Mouse (Mus musculus) liver, postnatal 0 days (tissue): ENCODE data around the gene Ndufv1. TPM values are rescaled to one million over a fixed set of nuclear protein-coding genes. Genes with fewer than 3 reads are reported as not detected.
A peak's percentile ranks its signal among the peaks of the same experiment; 100 is the strongest.
"Not testable (repeated sequence)": the region's sequence is repeated elsewhere in the genome, so short reads cannot be mapped to it uniquely, and the experiment has no call there.

Source experiments
- ATAC-seq: fragments of 200-750 bp; cut with Nextera tagmentation; 2 replicates; pipeline ENCODE4 v1.8.0; 2017; ENCODE audit warnings: mild to moderate bottlenecking, moderate library complexity
- DNase-seq: peaks from one replicate; pipeline ENCODE4 v3.0.0-alpha.2; 2016
- H3K27ac ChIP-seq: fragments of 300-500 bp; sonication (generic); 2 replicates; pipeline ENCODE4 v1.5.1; 2014; ENCODE audit warnings: antibody characterized with exemption, moderate library complexity, mild to moderate bottlenecking, low read depth
- H3K27me3 ChIP-seq: fragments of 300-500 bp; sonication (generic); 2 replicates; pipeline ENCODE4 v1.6.1; 2014; ENCODE audit warnings: low read length, control low read depth, mixed read lengths; ENCODE audit not compliant: insufficient read depth
- H3K36me3 ChIP-seq: fragments of 300-500 bp; sonication (generic); replicated peaks from 2 replicates; pipeline ENCODE4 v1.6.1; 2014; ENCODE audit warnings: mild to moderate bottlenecking, control low read depth, low read length, moderate library complexity, mixed read lengths; ENCODE audit not compliant: insufficient read depth
- H3K4me1 ChIP-seq: fragments of 300-500 bp; sonication (generic); 2 replicates; pipeline ENCODE4 v1.6.1; 2014; ENCODE audit warnings: antibody characterized with exemption, mild to moderate bottlenecking, control low read depth; ENCODE audit not compliant: insufficient read depth
- H3K4me2 ChIP-seq: fragments of 300-500 bp; sonication (generic); 2 replicates; pipeline ENCODE4 v1.6.1; 2014; ENCODE audit warnings: low read depth, mild to moderate bottlenecking, low read length, moderate library complexity, mixed read lengths
- H3K4me3 ChIP-seq: fragments of 300-500 bp; sonication (generic); 2 replicates; pipeline ENCODE4 v1.5.1; 2014; ENCODE audit warnings: low read depth, low read length
- H3K9ac ChIP-seq: fragments of 300-500 bp; sonication (generic); replicated peaks from 2 replicates; pipeline ENCODE4 v1.6.1; 2014; ENCODE audit warnings: mild to moderate bottlenecking, moderate library complexity
- H3K9me3 ChIP-seq: fragments of 300-500 bp; sonication (generic); 2 replicates; pipeline ENCODE4 v1.6.1; 2016; ENCODE audit warnings: mild to moderate bottlenecking, control low read depth, low read length, mixed read lengths
- CTCF ChIP-seq: sonication (generic); IDR thresholded peaks from 2 replicates; pipeline ENCODE4 v1.5.1; 2016; ENCODE audit warnings: antibody characterized with exemption, low read depth
- EP300 ChIP-seq: IDR thresholded peaks from 2 replicates; pipeline ENCODE4 v1.6.1; 2016; ENCODE audit warnings: antibody characterized with exemption, low read depth, mild to moderate bottlenecking
- WGBS: fragments of 180-500 bp; shearing (Covaris S2); extraction: QIAGEN DNeasy Blood & Tissue Kit; methylation state at CpG from one replicate; pipeline ENCODE4 v1.1.7; 2014; ENCODE audit not compliant: insufficient replicate concordance; 5-methylcytosine and 5-hydroxymethylcytosine counted together
- polyA plus RNA-seq: library from polyadenylated mRNA; unstranded; fragments of >200 nt; fragmentation: Nextera tagmentation; extraction: Ambion mirVana; gene quantifications from 2 replicates; pipeline ENCODE4 v1.2.1, GENCODE M21; 2015

Gene Ndufv1
- polyA plus RNA-seq, 1 experiment from 2014 or later = 171 TPM

DNA sequence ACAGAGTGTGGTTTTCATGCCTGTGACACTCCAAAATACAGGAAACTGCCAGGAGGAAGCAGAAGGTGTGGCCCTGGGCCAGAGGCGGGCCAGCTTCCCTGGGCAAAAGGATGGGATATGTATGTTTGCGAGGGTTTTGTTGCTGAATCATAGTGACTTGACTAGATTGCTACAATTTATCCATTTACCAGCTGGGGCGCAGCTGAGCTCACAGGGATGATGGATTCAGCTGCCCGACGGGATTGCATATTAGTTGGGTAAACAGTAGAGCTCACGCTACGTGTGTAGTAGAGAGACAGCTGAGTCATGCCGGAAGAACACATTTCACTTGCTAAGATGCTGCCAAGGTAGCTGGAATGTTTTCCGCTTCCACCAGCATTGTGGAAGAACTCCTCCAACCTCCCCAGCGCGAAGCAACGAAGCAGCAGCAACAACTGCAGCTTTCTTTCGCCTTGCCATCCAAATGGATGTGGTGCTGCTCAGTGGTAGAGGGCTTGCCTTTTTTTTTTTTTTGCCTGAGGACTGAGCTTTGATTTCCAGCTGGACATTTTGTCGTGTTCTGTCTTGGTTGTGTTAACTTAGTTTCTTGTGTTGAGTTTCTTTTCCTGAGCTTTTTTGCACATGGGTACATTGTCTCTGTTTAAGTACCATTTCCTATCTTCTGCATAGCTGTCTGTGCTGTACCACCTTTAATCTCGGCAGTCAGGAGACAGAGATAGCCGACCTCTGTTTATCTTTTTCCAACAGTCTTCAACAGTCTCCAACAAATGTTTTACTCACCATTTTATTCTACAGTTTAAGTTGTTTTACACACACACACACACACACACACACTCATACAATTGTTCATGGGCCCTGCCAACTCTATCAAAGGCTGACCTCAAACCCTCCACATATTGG is 33.6 kb upstream of the Ndufv1 start, which contains the start of gene Gstp2:
Gene Gstp2 (minus strand): TSS at position 58 of the 900 bp plus-strand sequence.
- DNase-seq (peak; percentile 75), ATAC-seq (peak; percentile 90)
- peaks cover 13% of the 10 kb centered on the region; the same call in 1 of the 2 replicates for H3K4me1 ChIP-seq
- peak within 1 kb of the TSS; percentile 48 for H3K4me2 ChIP-seq
- no peak within 1 kb of the TSS for H3K4me3 ChIP-seq
- H3K27ac ChIP-seq = peak within 1 kb of the TSS; percentile 90
- TF ChIP-seq CTCF (peak; percentile 71), EP300 (peak; percentile 83)
- no peak within 1 kb of the TSS; the same call in none of the 2 replicates for H3K9ac ChIP-seq
- H3K9me3 ChIP-seq = no peaks in the 10 kb centered on the region
- H3K36me3 ChIP-seq = no peaks in the 10 kb centered on the region
- 43% methylated on average over 16 of the region's 16 CpGs for WGBS
- H3K27me3 ChIP-seq = no peaks in the 10 kb centered on the region

DNA sequence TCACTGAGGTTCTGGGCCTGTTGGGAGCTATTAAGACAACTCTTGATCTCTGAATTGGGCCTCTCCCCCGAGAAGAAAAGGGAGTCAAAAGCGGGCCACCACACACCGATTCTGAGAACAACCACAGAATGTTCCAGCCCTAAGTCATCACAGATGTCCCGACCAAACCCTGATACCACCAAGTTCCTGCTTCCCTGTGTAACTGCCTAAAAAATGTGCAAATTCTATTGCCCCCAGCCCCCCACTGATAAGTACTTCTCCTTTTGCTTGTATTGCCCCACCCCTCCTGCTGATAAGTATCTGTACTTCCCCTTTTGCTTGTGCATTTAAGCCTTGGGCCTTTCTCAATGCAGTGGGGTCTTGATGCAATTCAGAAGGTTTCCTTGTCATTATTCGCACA is 31.5 kb upstream of the Ndufv1 start:
- Histone ChIP-seq H3K27ac (peak overlapping the region; percentile 9; the same call in 1 of the 2 replicates), H3K4me1 (peaks cover 13% of the 10 kb centered on the region; the same call in 1 of the 2 replicates)
- H3K4me3 ChIP-seq, H3K4me2 ChIP-seq, H3K27me3 ChIP-seq, DNase-seq, H3K9me3 ChIP-seq, ATAC-seq, H3K36me3 ChIP-seq, H3K9ac ChIP-seq: not testable (repeated sequence)
- peak; percentile 60; the same call in 1 of the 2 replicates for TF ChIP-seq EP300
- 44% methylated on average over 5 of the region's 5 CpGs for WGBS

DNA sequence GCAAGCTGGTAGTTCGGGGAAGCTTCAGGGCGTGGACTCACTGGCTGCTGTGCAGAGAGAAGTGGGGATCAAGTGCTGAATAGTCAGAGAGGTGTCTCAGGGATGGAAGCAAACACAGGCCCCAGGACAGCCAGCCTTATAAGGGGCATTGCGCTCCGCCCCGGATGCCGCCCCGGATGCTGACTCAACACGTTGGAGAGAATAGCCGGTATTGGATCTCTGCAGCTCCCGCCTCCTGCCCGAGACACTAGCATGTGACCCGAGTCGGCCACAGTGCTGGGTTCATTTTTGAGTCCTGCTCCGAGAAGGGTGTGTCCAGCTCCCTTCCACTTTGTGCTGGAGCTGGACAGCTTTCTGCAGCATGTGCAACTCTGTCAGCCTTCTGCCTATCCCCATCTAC is 29.5 kb upstream of the Ndufv1 start:
- no peak for DNase-seq
- peaks cover 12% of the 10 kb centered on the region for H3K4me1 ChIP-seq

DNA sequence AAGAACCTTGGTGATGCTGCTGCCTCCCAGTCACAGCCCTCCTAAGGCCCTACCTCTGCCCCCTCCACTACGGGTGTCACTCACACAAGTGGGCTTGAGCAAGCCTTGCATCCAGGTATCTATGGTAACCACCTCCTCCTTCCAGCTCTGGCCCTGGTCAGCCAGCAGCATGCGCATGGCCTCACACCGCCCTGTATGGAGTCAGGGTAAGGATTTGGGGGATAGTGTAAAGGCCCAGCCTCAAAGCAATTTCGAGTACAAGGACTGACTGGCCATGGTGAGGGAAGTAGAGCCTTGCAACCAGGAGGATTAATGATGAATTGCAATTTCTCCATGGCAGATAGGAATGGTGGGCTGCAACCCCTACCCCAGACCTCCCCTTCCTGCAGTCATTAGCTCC is 28.9 kb upstream of the Ndufv1 start:
- H3K4me1 ChIP-seq, H3K27ac ChIP-seq, H3K27me3 ChIP-seq, H3K9ac ChIP-seq, H3K9me3 ChIP-seq, H3K36me3 ChIP-seq, H3K4me2 ChIP-seq, DNase-seq, ATAC-seq, H3K4me3 ChIP-seq: not testable (repeated sequence)
- WGBS = 85% methylated on average over 3 of the region's 4 CpGs

More for the DNA sequence above, 29.5 kb upstream of the Ndufv1 start:
- TF ChIP-seq EP300 (no peak), CTCF (no peak)
- H3K36me3 ChIP-seq = no peaks in the 10 kb centered on the region
- H3K4me2 ChIP-seq = no peak overlapping the region
- 81% methylated on average over 14 of the region's 14 CpGs for WGBS
- ATAC-seq = no peak
- no peak overlapping the region for H3K9ac ChIP-seq
- no peak overlapping the region for H3K4me3 ChIP-seq
- H3K27ac ChIP-seq = no peak overlapping the region
- no peaks in the 10 kb centered on the region for H3K9me3 ChIP-seq
- no peaks in the 10 kb centered on the region for H3K27me3 ChIP-seq

DNA sequence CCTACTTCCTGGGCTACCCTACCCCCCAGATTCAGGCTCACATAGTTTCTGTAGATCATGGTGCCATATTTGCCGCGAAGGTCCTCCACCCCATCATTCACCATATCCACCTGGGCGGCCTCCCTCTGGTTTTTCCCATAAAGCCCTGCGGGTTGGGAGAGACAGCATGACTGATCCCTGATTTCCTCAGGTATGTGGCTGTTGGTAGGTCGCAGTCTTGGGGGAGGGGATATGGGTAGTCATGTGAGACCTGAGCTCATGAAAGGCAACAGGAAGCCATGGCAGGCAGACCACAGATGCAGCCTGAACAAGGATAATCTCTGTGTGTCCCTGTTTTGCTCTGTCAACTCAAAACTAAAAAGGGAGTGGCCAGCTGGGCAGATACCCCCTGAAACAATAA is 28.3 kb upstream of the Ndufv1 start:
- WGBS = 76% methylated on average over 5 of the region's 5 CpGs
- H3K4me1 ChIP-seq = peaks cover 10% of the 10 kb centered on the region
- not testable (repeated sequence) for H3K4me2 ChIP-seq, H3K4me3 ChIP-seq, H3K9me3 ChIP-seq, H3K27ac ChIP-seq, H3K27me3 ChIP-seq, ATAC-seq, DNase-seq, H3K9ac ChIP-seq, H3K36me3 ChIP-seq

DNA sequence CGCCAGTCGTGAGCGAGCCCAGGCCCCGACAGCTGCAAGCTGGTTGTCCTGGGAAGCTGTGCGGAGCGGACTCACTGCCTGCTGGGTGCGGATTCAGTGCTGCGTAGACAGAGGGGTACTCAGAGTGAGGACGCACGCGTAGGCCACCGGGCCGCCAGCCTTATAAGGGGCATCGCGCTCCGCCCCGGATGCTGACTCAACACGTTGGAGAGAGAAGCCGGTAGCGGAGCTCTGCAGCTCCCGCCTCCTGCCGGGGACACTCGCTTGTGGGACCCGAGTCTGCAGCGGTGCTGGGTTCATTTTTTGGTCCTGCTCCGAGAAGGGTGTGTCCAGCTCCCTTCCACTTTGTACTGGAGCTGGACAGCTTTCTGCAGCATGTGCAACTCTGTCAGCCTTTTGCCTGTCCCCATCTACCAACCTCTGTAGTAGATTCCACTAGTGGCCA is 25.2 kb upstream of the Ndufv1 start, which contains the start of gene Gstp1:
Gene Gstp1 (minus strand): TSS at position 198 of the 445 bp plus-strand sequence.
- WGBS = 1% methylated on average over 26 of the region's 26 CpGs
- peak; percentile 87 for DNase-seq
- ATAC-seq = peak; percentile 71
- H3K9ac ChIP-seq = peak within 1 kb of the TSS; percentile 81
- TF ChIP-seq CTCF = peak; percentile 47
- no peak for TF ChIP-seq EP300
- H3K4me2 ChIP-seq = peak within 1 kb of the TSS; percentile 87
- H3K4me3 ChIP-seq = peak within 1 kb of the TSS; percentile 69
- H3K36me3 ChIP-seq = no peaks in the 10 kb centered on the region
- no peaks in the 10 kb centered on the region for H3K9me3 ChIP-seq
- H3K4me1 ChIP-seq = peaks cover 15% of the 10 kb centered on the region
- no peaks in the 10 kb centered on the region for H3K27me3 ChIP-seq
- H3K27ac ChIP-seq = peak within 1 kb of the TSS; percentile 80

DNA sequence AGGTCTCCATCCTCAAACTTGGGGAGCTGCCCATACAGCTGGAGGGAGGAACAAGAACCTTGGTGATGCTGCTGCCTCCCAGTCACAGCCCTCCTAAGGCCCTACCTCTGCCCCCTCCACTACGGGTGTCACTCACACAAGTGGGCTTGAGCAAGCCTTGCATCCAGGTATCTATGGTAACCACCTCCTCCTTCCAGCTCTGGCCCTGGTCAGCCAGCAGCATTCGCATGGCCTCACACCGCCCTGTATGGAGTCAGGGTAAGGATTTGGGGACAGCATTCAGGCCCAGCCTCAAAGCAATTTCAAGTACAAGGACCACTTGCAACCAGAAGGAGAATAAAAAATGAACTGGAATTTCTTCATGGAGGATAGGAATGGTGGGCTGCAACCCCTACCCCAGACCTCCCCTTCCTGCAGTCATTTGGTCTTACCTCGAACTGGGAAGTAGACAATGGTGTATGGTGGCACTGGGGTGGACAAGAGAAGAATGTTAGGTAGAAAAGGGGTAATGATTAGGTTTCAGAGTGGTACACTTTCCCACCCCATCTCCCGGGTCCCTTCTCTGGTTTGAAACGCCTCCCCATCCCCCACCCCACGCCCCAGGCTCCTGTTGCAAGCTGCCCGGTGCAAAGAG is 24.7 kb upstream of the Ndufv1 start:
- WGBS = 24% methylated on average over 7 of the region's 8 CpGs
- Histone ChIP-seq H3K9ac (peak overlapping the region; percentile 81), H3K4me3 (peak overlapping the region; percentile 69), H3K4me1 (peaks cover 15% of the 10 kb centered on the region), H3K27ac (peak overlapping the region; percentile 80), H3K4me2 (peak overlapping the region; percentile 87)
- ATAC-seq = peak; percentile 14; the same call in 1 of the 2 replicates
- not testable (repeated sequence) for H3K36me3 ChIP-seq, DNase-seq, H3K27me3 ChIP-seq, H3K9me3 ChIP-seq
